Mouse (Mus musculus) thymus, postnatal 0 days (tissue): ENCODE results near the gene Rnf187. TPM values are rescaled to one million over a fixed set of nuclear protein-coding genes. Genes with fewer than 3 reads are reported as not detected.
A peak's percentile ranks its signal among the peaks of the same experiment; 100 is the strongest.

Experiments
- DNase-seq: peaks from one replicate; pipeline ENCODE4 v3.0.0-alpha.2; 2015; ENCODE audit warnings: low spot score
- microRNA-seq: library from miRNA; unstranded; fragments of <30 nt; microRNA quantifications from one replicate; pipeline ENCODE4, GENCODE M21; 2016; ENCODE audit warnings: borderline number of aligned reads
- polyA plus RNA-seq: library from polyadenylated mRNA; unstranded; fragments of >200 nt; fragmentation: Nextera tagmentation; extraction: Ambion mirVana; gene quantifications from 2 replicates; pipeline ENCODE4 v1.2.1, GENCODE M21; 2015

Gene Rnf187
- polyA plus RNA-seq, 1 experiment from 2014 or later: 268 TPM

DNA sequence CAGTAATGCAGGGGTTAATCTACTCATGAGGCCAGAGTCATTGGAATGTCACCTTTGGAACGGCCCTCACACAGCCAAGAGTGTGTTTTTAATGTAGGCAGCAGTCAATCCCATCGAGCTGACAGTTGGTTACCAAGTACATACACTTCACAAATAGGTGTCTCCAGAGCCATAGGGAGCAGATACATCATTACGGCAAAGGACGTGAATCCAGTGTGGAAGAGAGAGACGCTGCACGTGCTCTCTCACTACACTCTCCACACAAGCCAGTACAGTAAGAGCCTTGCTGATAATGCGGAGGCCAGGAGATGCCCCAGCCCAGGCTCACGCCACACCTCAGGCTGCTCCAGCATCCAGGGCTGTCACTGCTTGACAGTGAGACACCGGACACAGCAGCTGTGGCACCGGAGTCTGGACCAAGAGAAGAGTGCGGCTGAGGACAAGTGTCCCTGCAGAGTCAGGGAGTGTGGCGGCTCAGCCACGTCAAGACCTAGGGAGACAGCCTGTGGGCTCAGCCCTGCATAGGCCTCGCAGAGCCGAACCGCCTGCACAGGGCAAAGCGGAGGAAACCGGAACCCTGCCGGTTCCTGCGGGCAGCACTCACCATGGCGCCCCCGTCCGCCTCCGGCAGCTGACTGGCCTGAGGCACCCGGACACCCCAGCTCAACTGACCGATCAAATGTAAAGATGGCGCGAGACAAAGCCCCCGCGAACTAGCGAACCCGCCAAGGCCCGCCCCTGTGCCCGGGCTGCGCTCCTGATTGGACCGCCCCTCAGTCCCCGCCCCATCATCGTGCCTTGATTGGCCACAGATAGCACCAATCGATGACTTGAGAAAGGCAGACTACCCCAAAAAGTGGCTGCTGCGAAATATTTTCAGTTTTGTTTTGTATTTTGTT, 35.0 kb downstream of the Rnf187 start, which contains the start of gene Zfp39:
Gene Zfp39 (minus strand): TSS at position 715 of the 899 bp plus-strand sequence.
- DNase-seq: peak; percentile 95

DNA sequence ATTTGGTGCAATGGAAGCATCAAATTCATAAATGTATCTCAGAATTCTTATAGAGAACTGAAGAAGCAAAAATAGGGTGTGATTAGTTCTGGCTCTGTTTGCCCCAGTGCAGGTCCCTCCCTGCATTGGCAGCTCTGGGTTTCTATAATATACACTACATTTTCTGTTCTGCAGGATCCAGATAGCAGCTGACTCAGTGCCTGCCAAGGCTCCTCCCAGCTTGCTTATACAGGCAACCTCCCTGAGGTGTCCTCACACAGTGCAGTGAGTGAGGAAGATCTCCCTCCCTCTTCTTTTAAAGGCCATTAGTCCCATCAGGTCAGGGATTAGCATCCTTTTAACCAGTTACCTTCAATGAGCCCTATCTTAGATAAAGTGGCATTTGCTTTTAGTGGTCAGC, 37.6 kb downstream of the Rnf187 start:
- no peak for DNase-seq

DNA sequence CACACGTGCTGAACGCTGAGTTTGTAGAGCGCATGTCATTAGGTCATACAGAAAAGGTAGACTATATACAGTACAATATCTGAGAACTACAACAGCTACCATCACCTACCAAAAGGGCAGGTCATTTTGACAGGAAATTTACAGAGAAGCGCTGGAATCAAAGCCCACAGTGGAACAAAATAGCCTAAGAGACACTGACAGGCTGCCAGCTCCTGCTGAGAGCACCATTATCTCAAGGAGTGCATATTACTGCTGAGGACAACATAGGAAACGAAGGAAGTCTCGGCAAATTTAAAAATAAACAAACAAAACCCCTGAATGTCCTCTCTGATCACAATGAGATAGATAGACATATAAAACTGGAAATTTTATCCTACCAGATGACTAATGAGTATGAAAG, 41.2 kb downstream of the Rnf187 start:
- no peak for DNase-seq

DNA sequence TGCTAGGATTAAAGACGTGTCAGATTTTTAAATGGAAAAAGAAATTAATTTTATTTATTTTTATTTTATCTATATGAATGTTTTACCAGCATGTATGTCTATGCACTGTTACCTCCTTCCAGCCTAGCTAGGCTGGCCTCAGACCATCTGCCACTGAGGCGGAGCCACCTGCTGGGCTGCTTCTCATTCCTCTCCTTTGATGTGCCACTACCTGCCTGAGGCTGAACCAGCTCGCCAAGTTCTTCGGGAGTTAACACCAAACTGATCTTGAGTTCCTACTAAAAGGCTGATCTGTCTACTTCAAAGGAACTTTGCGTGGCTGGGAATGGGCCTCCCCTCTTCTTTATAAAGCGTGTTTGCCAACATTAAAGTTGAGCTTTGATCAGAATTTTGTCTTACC, 44.3 kb downstream of the Rnf187 start:
- DNase-seq: peak; percentile 49

DNA sequence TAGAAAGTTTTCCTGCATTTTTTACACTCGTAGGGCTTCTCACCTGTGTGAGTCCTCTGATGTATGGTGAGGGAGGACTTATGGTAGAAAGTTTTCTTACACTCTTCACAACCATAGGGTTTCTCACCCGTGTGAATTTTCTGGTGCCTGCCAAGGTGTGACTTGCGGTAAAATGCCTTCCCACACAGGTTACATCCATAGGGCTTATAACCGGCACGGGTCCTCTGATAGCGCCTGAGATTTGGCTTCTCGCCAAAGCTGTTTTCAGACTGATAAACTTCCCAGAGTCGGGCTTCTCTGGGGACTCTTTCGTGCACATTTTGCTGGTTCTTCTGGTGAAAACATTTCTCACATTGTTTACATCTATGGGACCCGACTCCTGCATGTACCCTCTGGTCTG, 48.2 kb downstream of the Rnf187 start:
- DNase-seq: no peak

DNA sequence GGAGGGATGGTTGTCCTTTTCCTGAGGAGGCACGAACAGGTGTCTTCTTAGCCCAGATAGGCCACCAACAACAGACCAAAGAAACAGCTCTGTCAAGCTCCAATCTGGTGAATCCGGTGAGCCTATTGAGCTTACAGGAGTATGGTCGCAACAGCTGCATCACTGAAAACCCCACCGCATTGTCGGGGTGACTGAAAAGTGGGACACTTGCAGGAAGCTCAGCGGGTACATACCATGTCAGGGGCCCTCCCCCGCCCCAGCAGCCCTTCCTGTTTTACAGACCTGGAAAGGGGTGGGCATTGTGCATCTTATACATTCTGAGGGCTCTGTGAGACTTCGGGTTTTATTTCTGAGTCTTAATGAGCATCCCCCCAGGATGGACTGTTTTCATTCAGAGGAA, 55.0 kb downstream of the Rnf187 start:
- DNase-seq: peak; percentile 92

Small RNAs within 50 kb of the gene (microRNA-seq; reads per million reads assigned to microRNA genes)
- gene Gm44313: not detected

Other genes with a start within 250 kb of the Rnf187 start
- gene Olfr319, start 239.8 kb downstream of the Rnf187 start, polyA plus RNA-seq: not detected in 2 replicates
- gene Olfr318, start 214.9 kb downstream of the Rnf187 start, polyA plus RNA-seq: not detected in 2 replicates
- not detected in 2 replicates for gene Olfr317, start 199.7 kb downstream of the Rnf187 start, polyA plus RNA-seq
- not detected in 2 replicates for gene Olfr316, start 186.2 kb downstream of the Rnf187 start, polyA plus RNA-seq
- not detected in 2 replicates for gene Olfr315, start 165.7 kb downstream of the Rnf187 start, polyA plus RNA-seq
- not detected in 2 replicates for gene Olfr314, start 156.0 kb downstream of the Rnf187 start, polyA plus RNA-seq
- gene Fam183b, start 137.0 kb downstream of the Rnf187 start, polyA plus RNA-seq: 1.5 and 2.2 TPM in 2 replicates
- gene Olfr313, start 123.9 kb downstream of the Rnf187 start, polyA plus RNA-seq: 0.06 and 0.08 TPM in 2 replicates
- gene Olfr312, start 109.7 kb downstream of the Rnf187 start, polyA plus RNA-seq: 0.03 TPM in 1 of 2 replicates, not detected in the other
- gene Olfr311, start 99.7 kb downstream of the Rnf187 start, polyA plus RNA-seq: not detected in 2 replicates
- gene Gm12258, start 91.8 kb downstream of the Rnf187 start, polyA plus RNA-seq: 19.2 and 20.6 TPM in 2 replicates
- 7.7 and 9.0 TPM in 2 replicates for gene 2810021J22Rik, start 71.7 kb downstream of the Rnf187 start, polyA plus RNA-seq
- 6.1 and 7.9 TPM in 2 replicates for gene Zfp39, start 34.7 kb downstream of the Rnf187 start, polyA plus RNA-seq
- 0.09 TPM in 1 of 2 replicates, not detected in the other for gene Btnl10, start 21.0 kb downstream of the Rnf187 start, polyA plus RNA-seq
- gene Hist3h2ba, start 10.0 kb upstream of the Rnf187 start, polyA plus RNA-seq: 50.8 and 57.5 TPM in 2 replicates
- 52.3 and 52.8 TPM in 2 replicates for gene Hist3h2a, start 15.8 kb upstream of the Rnf187 start, polyA plus RNA-seq
- 0.29 and 0.44 TPM in 2 replicates for gene Trim17, start 15.8 kb upstream of the Rnf187 start, polyA plus RNA-seq
- gene Trim11, start 39.2 kb upstream of the Rnf187 start, polyA plus RNA-seq: 49.6 and 54.0 TPM in 2 replicates
- gene Obscn, start 197.5 kb upstream of the Rnf187 start, polyA plus RNA-seq: 0.04 and 0.13 TPM in 2 replicates
- 5.3 and 5.7 TPM in 2 replicates for gene Iba57, start 224.8 kb upstream of the Rnf187 start, polyA plus RNA-seq
- gene Gjc2, start 244.3 kb upstream of the Rnf187 start, polyA plus RNA-seq: 0.18 and 0.26 TPM in 2 replicates